Mouse (Mus musculus): ENCODE results near the gene Prelp. TPM values are rescaled to one million over a fixed set of nuclear protein-coding genes. Genes with fewer than 3 reads are reported as not detected.

The Prelp gene
- polyA plus RNA-seq, 1 experiment from 2014 or later: 3.1 TPM

GRCm38 (mm10) chr1:133941158-133941860 lies 20.1 kb upstream of the Prelp start:
- H3K27me3 ChIP-seq (ENCODE audit: control insufficient read depth, insufficient read depth, low read length): no peaks in the 10 kb centered on the region
- ATAC-seq (ENCODE audit: insufficient read depth, low FRiP score, low TSS enrichment) (no peak), DNase-seq (ENCODE audit: low spot score) (no peak)
- H3K9me3 ChIP-seq (ENCODE audit: control insufficient read depth, low read length): no peaks in the 10 kb centered on the region
- H3K27ac ChIP-seq (ENCODE audit: low read depth, low read length): no peak overlapping the region
- H3K36me3 ChIP-seq (ENCODE audit: control insufficient read depth, insufficient read depth, low read length): no peaks in the 10 kb centered on the region
- H3K4me3 ChIP-seq (ENCODE audit: low read depth, low read length): no peak overlapping the region
- H3K4me1 ChIP-seq (ENCODE audit: control insufficient read depth, insufficient read depth, low read length): no peaks in the 10 kb centered on the region
- 63% methylated on average over 11 of the region's 11 CpGs for WGBS
- H3K4me2 ChIP-seq (ENCODE audit: low read depth): no peak overlapping the region
- no peak overlapping the region for H3K9ac ChIP-seq (ENCODE audit: low read length)

- DNase-seq (ENCODE audit: low spot score) (no peak), ATAC-seq (ENCODE audit: insufficient read depth, low FRiP score, low TSS enrichment) (no peak)
- Histone ChIP-seq H3K9ac (ENCODE audit: low read length) (no peak overlapping the region), H3K4me1 (ENCODE audit: control insufficient read depth, insufficient read depth, low read length) (no peaks in the 10 kb centered on the region), H3K4me3 (ENCODE audit: low read depth, low read length) (no peak overlapping the region), H3K36me3 (ENCODE audit: control insufficient read depth, insufficient read depth, low read length) (no peaks in the 10 kb centered on the region), H3K4me2 (ENCODE audit: low read depth) (no peak overlapping the region), H3K9me3 (ENCODE audit: control insufficient read depth, low read length) (no peaks in the 10 kb centered on the region), H3K27ac (ENCODE audit: low read depth, low read length) (no peak overlapping the region), H3K27me3 (ENCODE audit: control insufficient read depth, insufficient read depth, low read length) (no peaks in the 10 kb centered on the region)
- 89% methylated on average over 3 of the region's 3 CpGs for WGBS
Observed at GRCm38 (mm10) chr1:133940481-133941092, 19.4 kb upstream of the Prelp start.

GRCm38 (mm10) chr1:133939708-133940107 lies 18.5 kb upstream of the Prelp start:
- Histone ChIP-seq H3K36me3 (ENCODE audit: control insufficient read depth, insufficient read depth, low read length) (no peaks in the 10 kb centered on the region), H3K9me3 (ENCODE audit: control insufficient read depth, low read length) (no peaks in the 10 kb centered on the region), H3K4me1 (ENCODE audit: control insufficient read depth, insufficient read depth, low read length) (no peaks in the 10 kb centered on the region), H3K4me2 (ENCODE audit: low read depth) (no peak overlapping the region), H3K27me3 (ENCODE audit: control insufficient read depth, insufficient read depth, low read length) (no peaks in the 10 kb centered on the region), H3K27ac (ENCODE audit: low read depth, low read length) (no peak overlapping the region), H3K4me3 (ENCODE audit: low read depth, low read length) (no peak overlapping the region), H3K9ac (ENCODE audit: low read length) (no peak overlapping the region)
- 86% methylated on average over 8 of the region's 8 CpGs for WGBS
- ATAC-seq (ENCODE audit: insufficient read depth, low FRiP score, low TSS enrichment): no peak
- DNase-seq (ENCODE audit: low spot score): no peak

- 95% methylated on average over 3 of the region's 3 CpGs for WGBS
- no peak for DNase-seq (ENCODE audit: low spot score)
- no peaks in the 10 kb centered on the region for H3K4me1 ChIP-seq (ENCODE audit: control insufficient read depth, insufficient read depth, low read length)
Observed at GRCm38 (mm10) chr1:133936169-133936568, 15.0 kb upstream of the Prelp start.

GRCm38 (mm10) chr1:133934354-133934963 lies 13.2 kb upstream of the Prelp start:
- WGBS: 73% methylated on average over 10 of the region's 10 CpGs
- Histone ChIP-seq H3K36me3 (ENCODE audit: control insufficient read depth, insufficient read depth, low read length) (no peaks in the 10 kb centered on the region), H3K9me3 (ENCODE audit: control insufficient read depth, low read length) (no peaks in the 10 kb centered on the region), H3K27ac (ENCODE audit: low read depth, low read length) (no peak overlapping the region), H3K4me3 (ENCODE audit: low read depth, low read length) (no peak overlapping the region), H3K4me2 (ENCODE audit: low read depth) (no peak overlapping the region), H3K9ac (ENCODE audit: low read length) (no peak overlapping the region), H3K4me1 (ENCODE audit: control insufficient read depth, insufficient read depth, low read length) (no peaks in the 10 kb centered on the region), H3K27me3 (ENCODE audit: control insufficient read depth, insufficient read depth, low read length) (no peaks in the 10 kb centered on the region)
- ATAC-seq (ENCODE audit: insufficient read depth, low FRiP score, low TSS enrichment) (no peak), DNase-seq (ENCODE audit: low spot score) (no peak)

More at GRCm38 (mm10) chr1:133936169-133936568, 15.0 kb upstream of the Prelp start:
- Histone ChIP-seq H3K36me3 (ENCODE audit: control insufficient read depth, insufficient read depth, low read length) (no peaks in the 10 kb centered on the region), H3K27ac (ENCODE audit: low read depth, low read length) (no peak overlapping the region), H3K9me3 (ENCODE audit: control insufficient read depth, low read length) (no peaks in the 10 kb centered on the region), H3K27me3 (ENCODE audit: control insufficient read depth, insufficient read depth, low read length) (no peaks in the 10 kb centered on the region), H3K4me2 (ENCODE audit: low read depth) (no peak overlapping the region), H3K4me3 (ENCODE audit: low read depth, low read length) (no peak overlapping the region), H3K9ac (ENCODE audit: low read length) (no peak overlapping the region)
- no peak for ATAC-seq (ENCODE audit: insufficient read depth, low FRiP score, low TSS enrichment)

- Histone ChIP-seq H3K4me3 (ENCODE audit: low read depth, low read length) (no peak overlapping the region), H3K27ac (ENCODE audit: low read depth, low read length) (no peak overlapping the region), H3K36me3 (ENCODE audit: control insufficient read depth, insufficient read depth, low read length) (no peaks in the 10 kb centered on the region), H3K9ac (ENCODE audit: low read length) (no peak overlapping the region), H3K4me2 (ENCODE audit: low read depth) (no peak overlapping the region), H3K9me3 (ENCODE audit: control insufficient read depth, low read length) (no peaks in the 10 kb centered on the region), H3K27me3 (ENCODE audit: control insufficient read depth, insufficient read depth, low read length) (no peaks in the 10 kb centered on the region), H3K4me1 (ENCODE audit: control insufficient read depth, insufficient read depth, low read length) (no peaks in the 10 kb centered on the region)
- 58% methylated on average over 14 of the region's 14 CpGs for WGBS
- ATAC-seq (ENCODE audit: insufficient read depth, low FRiP score, low TSS enrichment) (no peak), DNase-seq (ENCODE audit: low spot score) (no peak)
Observed at GRCm38 (mm10) chr1:133933301-133934195, 12.3 kb upstream of the Prelp start.

- Histone ChIP-seq H3K27ac (ENCODE audit: low read depth, low read length) (no peak overlapping the region), H3K4me1 (ENCODE audit: control insufficient read depth, insufficient read depth, low read length) (no peaks in the 10 kb centered on the region), H3K4me3 (ENCODE audit: low read depth, low read length) (no peak overlapping the region), H3K9me3 (ENCODE audit: control insufficient read depth, low read length) (no peaks in the 10 kb centered on the region), H3K9ac (ENCODE audit: low read length) (no peak overlapping the region), H3K4me2 (ENCODE audit: low read depth) (no peak overlapping the region), H3K36me3 (ENCODE audit: control insufficient read depth, insufficient read depth, low read length) (no peaks in the 10 kb centered on the region), H3K27me3 (ENCODE audit: control insufficient read depth, insufficient read depth, low read length) (no peaks in the 10 kb centered on the region)
- ATAC-seq (ENCODE audit: insufficient read depth, low FRiP score, low TSS enrichment): no peak
- no peak for DNase-seq (ENCODE audit: low spot score)
- 53% methylated on average over 3 of the region's 3 CpGs for WGBS
Observed at GRCm38 (mm10) chr1:133929980-133930379, 8.8 kb upstream of the Prelp start.

- H3K9ac ChIP-seq (ENCODE audit: low read length): no peak overlapping the region
- H3K36me3 ChIP-seq (ENCODE audit: control insufficient read depth, insufficient read depth, low read length): no peaks in the 10 kb centered on the region
- WGBS: 90% methylated on average over 3 of the region's 3 CpGs
- no peak overlapping the region for H3K27ac ChIP-seq (ENCODE audit: low read depth, low read length)
- H3K27me3 ChIP-seq (ENCODE audit: control insufficient read depth, insufficient read depth, low read length): no peaks in the 10 kb centered on the region
- H3K9me3 ChIP-seq (ENCODE audit: control insufficient read depth, low read length): no peaks in the 10 kb centered on the region
- DNase-seq (ENCODE audit: low spot score): no peak
- H3K4me3 ChIP-seq (ENCODE audit: low read depth, low read length): no peak overlapping the region
- H3K4me1 ChIP-seq (ENCODE audit: control insufficient read depth, insufficient read depth, low read length): no peaks in the 10 kb centered on the region
- no peak for ATAC-seq (ENCODE audit: insufficient read depth, low FRiP score, low TSS enrichment)
- no peak overlapping the region for H3K4me2 ChIP-seq (ENCODE audit: low read depth)
Observed at GRCm38 (mm10) chr1:133925223-133925622, 4.0 kb upstream of the Prelp start.
